Mouse (Mus musculus) heart, embryonic 16.5 days (tissue): ENCODE measurements around the gene Layn. TPM values are rescaled to one million over a fixed set of nuclear protein-coding genes. Genes with fewer than 3 reads are reported as not detected.

Source experiments
- ATAC-seq: fragments of 200-750 bp; cut with Nextera tagmentation; replicated peaks from 2 replicates; pipeline ENCODE4 v1.8.0; 2017; ENCODE audit warnings: moderate number of reproducible peaks; ENCODE audit not compliant: insufficient read depth, low FRiP score; ENCODE audit errors: extremely low read depth
- H3K27ac ChIP-seq: fragments of 300-500 bp; sonication (generic); 2 replicates; pipeline ENCODE4 v1.5.1; 2014; ENCODE audit warnings: mild to moderate bottlenecking, low read length, control low read depth, moderate library complexity
- H3K27me3 ChIP-seq: fragments of 300-500 bp; sonication (generic); 2 replicates; pipeline ENCODE4 v1.6.1; 2014; ENCODE audit warnings: low read length, mixed read lengths; ENCODE audit not compliant: control insufficient read depth, insufficient read depth
- H3K36me3 ChIP-seq: fragments of 300-500 bp; sonication (generic); 2 replicates; pipeline ENCODE4 v1.6.1; 2014; ENCODE audit not compliant: control insufficient read depth, insufficient read depth
- H3K4me1 ChIP-seq: fragments of 300-500 bp; sonication (generic); 2 replicates; pipeline ENCODE4 v1.6.1; 2014; ENCODE audit warnings: low read length, mixed read lengths; ENCODE audit not compliant: control insufficient read depth, insufficient read depth
- H3K4me2 ChIP-seq: fragments of 300-500 bp; sonication (generic); 2 replicates; pipeline ENCODE4 v1.6.1; 2014; ENCODE audit warnings: low read depth, mild to moderate bottlenecking, control low read depth, low read length
- H3K4me3 ChIP-seq: fragments of 300-500 bp; sonication (generic); 2 replicates; pipeline ENCODE4 v1.5.1; 2014; ENCODE audit warnings: mild to moderate bottlenecking, control low read depth, low read length
- H3K9ac ChIP-seq: fragments of 300-500 bp; sonication (generic); 2 replicates; pipeline ENCODE4 v1.6.1; 2014; ENCODE audit warnings: low read length, control low read depth
- H3K9me3 ChIP-seq: fragments of 300-500 bp; sonication (generic); replicated peaks from 2 replicates; pipeline ENCODE4 v1.6.1; 2016; ENCODE audit warnings: low read length; ENCODE audit not compliant: control insufficient read depth
- WGBS: fragments of 180-500 bp; shearing (Covaris S2); extraction: QIAGEN DNeasy Blood & Tissue Kit; methylation state at CpG from one replicate; pipeline ENCODE4 v1.1.7; 2014; 5-methylcytosine and 5-hydroxymethylcytosine counted together
- polyA plus RNA-seq: library from polyadenylated mRNA; unstranded; fragments of >200 nt; fragmentation: Nextera tagmentation; extraction: Ambion mirVana; gene quantifications from 2 replicates; pipeline ENCODE4 v1.2.1, GENCODE M21; 2015

The Layn gene
- polyA plus RNA-seq, 1 experiment from 2014 or later = 6.8 TPM

GRCm38 (mm10) chr9:51052180-51052579 lies 24.7 kb downstream of the Layn start:
- no peak for ATAC-seq
- WGBS = 44% methylated on average over 3 of the region's 3 CpGs
- H3K4me1 ChIP-seq = no peaks in the 10 kb centered on the region
- no peak overlapping the region for H3K9ac ChIP-seq
- H3K27ac ChIP-seq = no peak overlapping the region
- no peak overlapping the region for H3K4me2 ChIP-seq
- H3K9me3 ChIP-seq = no peaks in the 10 kb centered on the region
- H3K36me3 ChIP-seq = no peaks in the 10 kb centered on the region
- H3K4me3 ChIP-seq = no peak overlapping the region
- H3K27me3 ChIP-seq = no peaks in the 10 kb centered on the region

GRCm38 (mm10) chr9:51042136-51042535 lies 34.8 kb downstream of the Layn start:
- Histone ChIP-seq H3K9me3 (no peaks in the 10 kb centered on the region), H3K4me1 (no peaks in the 10 kb centered on the region), H3K27me3 (no peaks in the 10 kb centered on the region), H3K4me3 (no peak overlapping the region), H3K36me3 (no peaks in the 10 kb centered on the region), H3K9ac (no peak overlapping the region), H3K4me2 (no peak overlapping the region), H3K27ac (no peak overlapping the region)
- WGBS = 74% methylated on average over 6 of the region's 6 CpGs
- no peak for ATAC-seq

GRCm38 (mm10) chr9:51041491-51041980 lies 35.4 kb downstream of the Layn start:
- Histone ChIP-seq H3K4me2 (no peak overlapping the region), H3K27ac (no peak overlapping the region), H3K4me1 (no peaks in the 10 kb centered on the region), H3K9me3 (no peaks in the 10 kb centered on the region), H3K9ac (no peak overlapping the region), H3K36me3 (no peaks in the 10 kb centered on the region), H3K27me3 (no peaks in the 10 kb centered on the region), H3K4me3 (no peak overlapping the region)
- no peak for ATAC-seq
- 84% methylated on average over 7 of the region's 7 CpGs for WGBS

GRCm38 (mm10) chr9:51032785-51033529 lies 43.9 kb downstream of the Layn start:
- no peak for ATAC-seq
- Histone ChIP-seq H3K4me2 (no peak overlapping the region), H3K4me3 (no peak overlapping the region), H3K27me3 (no peaks in the 10 kb centered on the region), H3K9me3 (no peaks in the 10 kb centered on the region), H3K36me3 (no peaks in the 10 kb centered on the region), H3K9ac (no peak overlapping the region), H3K4me1 (peaks cover 5% of the 10 kb centered on the region; the same call in 1 of the 2 replicates), H3K27ac (no peak overlapping the region)
- WGBS = 80% methylated on average over 3 of the region's 3 CpGs

GRCm38 (mm10) chr9:51032291-51032690 lies 44.6 kb downstream of the Layn start:
- 72% methylated on average over 8 of the region's 8 CpGs for WGBS
- ATAC-seq = no peak

GRCm38 (mm10) chr9:51031603-51032002 lies 45.3 kb downstream of the Layn start:
- 42% methylated on average over 6 of the region's 6 CpGs for WGBS
- peaks cover 5% of the 10 kb centered on the region; the same call in 1 of the 2 replicates for H3K4me1 ChIP-seq
- no peaks in the 10 kb centered on the region for H3K36me3 ChIP-seq
- no peak overlapping the region for H3K9ac ChIP-seq
- no peaks in the 10 kb centered on the region for H3K9me3 ChIP-seq
- no peak overlapping the region for H3K4me3 ChIP-seq
- H3K4me2 ChIP-seq = no peak overlapping the region
- no peak for ATAC-seq
- H3K27ac ChIP-seq = 0 out of 2 replicates have a peak overlapping the region, but pooled peaks have one; percentile 36
- H3K27me3 ChIP-seq = no peaks in the 10 kb centered on the region

More at GRCm38 (mm10) chr9:51032291-51032690, 44.6 kb downstream of the Layn start:
- Histone ChIP-seq H3K27me3 (no peaks in the 10 kb centered on the region), H3K27ac (no peak overlapping the region), H3K9me3 (no peaks in the 10 kb centered on the region), H3K4me2 (no peak overlapping the region), H3K36me3 (no peaks in the 10 kb centered on the region), H3K9ac (no peak overlapping the region), H3K4me3 (no peak overlapping the region), H3K4me1 (peaks cover 5% of the 10 kb centered on the region; the same call in 1 of the 2 replicates)

GRCm38 (mm10) chr9:51030147-51030546 lies 46.7 kb downstream of the Layn start:
- H3K9me3 ChIP-seq = no peaks in the 10 kb centered on the region
- no peak overlapping the region for H3K27ac ChIP-seq
- H3K4me1 ChIP-seq = no peaks in the 10 kb centered on the region
- H3K36me3 ChIP-seq = no peaks in the 10 kb centered on the region
- ATAC-seq = no peak
- no peak overlapping the region for H3K9ac ChIP-seq
- WGBS = 35% methylated on average over 1 of the region's 1 CpGs
- H3K4me2 ChIP-seq = no peak overlapping the region
- no peak overlapping the region for H3K4me3 ChIP-seq
- no peaks in the 10 kb centered on the region for H3K27me3 ChIP-seq

GRCm38 (mm10) chr9:51026952-51027351 lies 49.9 kb downstream of the Layn start:
- Histone ChIP-seq H3K27me3 (no peaks in the 10 kb centered on the region), H3K36me3 (no peaks in the 10 kb centered on the region), H3K27ac (no peak overlapping the region), H3K4me3 (no peak overlapping the region), H3K4me2 (no peak overlapping the region), H3K4me1 (no peaks in the 10 kb centered on the region), H3K9me3 (no peaks in the 10 kb centered on the region), H3K9ac (no peak overlapping the region)
- no peak for ATAC-seq
- 71% methylated on average over 1 of the region's 1 CpGs for WGBS

- H3K27me3 ChIP-seq = no peaks in the 10 kb centered on the region
- no peak overlapping the region for H3K9ac ChIP-seq
- H3K4me1 ChIP-seq = no peaks in the 10 kb centered on the region
- H3K4me3 ChIP-seq = no peak overlapping the region
- no peaks in the 10 kb centered on the region for H3K9me3 ChIP-seq
- 76% methylated on average over 4 of the region's 4 CpGs for WGBS
- H3K4me2 ChIP-seq = no peak overlapping the region
- no peak overlapping the region for H3K27ac ChIP-seq
- no peak for ATAC-seq
- no peaks in the 10 kb centered on the region for H3K36me3 ChIP-seq
These were observed 55.6 kb downstream of the Layn start for GRCm38 (mm10) chr9:51021123-51021795.
